Mouse (Mus musculus): ENCODE data around the gene Snx1. TPM values are rescaled to one million over a fixed set of nuclear protein-coding genes. Genes with fewer than 3 reads are reported as not detected.
A peak's percentile ranks its signal among the peaks of the same experiment; 100 is the strongest.

Gene Snx1
- polyA plus RNA-seq (2014; fragmentation: Nextera tagmentation; extraction: Ambion mirVana): 125 TPM in 2 replicates

GRCm38 (mm10) chr9:66126456-66127192 is at the start of gene Snx1, which contains the start of gene Ciao2a:
TSS of gene Snx1 (minus strand) at chr9:66126587.
TSS of gene Ciao2a (plus strand) at chr9:66126611.
- Histone ChIP-seq H3K9ac (replicated peaks; ENCODE audit: low read depth, low read length) (peak within 1 kb of the TSS; percentile 45), H3K9me3 (ENCODE audit: control insufficient read depth, low read depth, low read length) (no peaks in the 10 kb centered on the region)
- under 1% methylated on average over 34 of the region's 34 CpGs for WGBS

DNA sequence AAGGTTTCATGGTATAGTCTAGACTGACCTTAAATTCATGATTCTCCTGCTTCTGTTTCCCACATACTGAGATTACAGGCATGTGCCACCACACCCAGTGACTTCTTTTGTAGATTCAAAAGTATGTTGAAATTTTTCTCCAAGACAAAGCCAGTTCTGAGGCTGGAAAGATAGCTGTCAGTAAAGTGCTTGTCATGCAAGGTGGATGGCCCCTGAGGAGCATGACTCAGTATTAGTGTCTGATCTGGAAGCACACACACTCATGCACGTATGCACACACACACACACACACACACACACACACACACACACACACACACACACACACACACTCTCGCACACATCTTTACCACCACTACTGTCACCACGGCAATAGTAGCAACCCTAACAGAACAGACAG is 48.6 kb upstream of the Snx1 start:
- no peaks in the 10 kb centered on the region for H3K27me3 ChIP-seq (ENCODE audit: control insufficient read depth, insufficient read depth, low read length)
- H3K4me2 ChIP-seq (replicated peaks; ENCODE audit: low read depth, low read length): no peak overlapping the region
- no peak overlapping the region for H3K4me3 ChIP-seq (ENCODE audit: low read depth, low read length)
- ATAC-seq (ENCODE audit: insufficient number of reproducible peaks, insufficient read depth, low FRiP score, low read depth): no peak
- no peak overlapping the region for H3K9ac ChIP-seq (replicated peaks; ENCODE audit: low read depth, low read length)
- no peaks in the 10 kb centered on the region for H3K4me1 ChIP-seq (ENCODE audit: control insufficient read depth, insufficient read depth, low read length)
- 80% methylated on average over 3 of the region's 3 CpGs for WGBS
- H3K36me3 ChIP-seq (ENCODE audit: control insufficient read depth, insufficient read depth, low read length): no peaks in the 10 kb centered on the region
- H3K9me3 ChIP-seq (ENCODE audit: control insufficient read depth, low read depth, low read length): no peaks in the 10 kb centered on the region
- no peak overlapping the region for H3K27ac ChIP-seq (ENCODE audit: low read length)

More at GRCm38 (mm10) chr9:66126456-66127192, at the start of gene Snx1, which contains the start of gene Ciao2a:
- Histone ChIP-seq H3K4me3 (ENCODE audit: low read depth, low read length) (peak within 1 kb of the TSS; percentile 56), H3K36me3 (ENCODE audit: control insufficient read depth, insufficient read depth, low read length) (no peaks in the 10 kb centered on the region), H3K4me2 (replicated peaks; ENCODE audit: low read depth, low read length) (peak within 1 kb of the TSS; percentile 71), H3K27ac (ENCODE audit: low read length) (peak within 1 kb of the TSS; percentile 74), H3K27me3 (ENCODE audit: control insufficient read depth, insufficient read depth, low read length) (no peaks in the 10 kb centered on the region), H3K4me1 (ENCODE audit: control insufficient read depth, insufficient read depth, low read length) (peaks cover 7% of the 10 kb centered on the region; the same call in 1 of the 2 replicates)
- ATAC-seq (ENCODE audit: insufficient number of reproducible peaks, insufficient read depth, low FRiP score, low read depth): peak; percentile 85

DNA sequence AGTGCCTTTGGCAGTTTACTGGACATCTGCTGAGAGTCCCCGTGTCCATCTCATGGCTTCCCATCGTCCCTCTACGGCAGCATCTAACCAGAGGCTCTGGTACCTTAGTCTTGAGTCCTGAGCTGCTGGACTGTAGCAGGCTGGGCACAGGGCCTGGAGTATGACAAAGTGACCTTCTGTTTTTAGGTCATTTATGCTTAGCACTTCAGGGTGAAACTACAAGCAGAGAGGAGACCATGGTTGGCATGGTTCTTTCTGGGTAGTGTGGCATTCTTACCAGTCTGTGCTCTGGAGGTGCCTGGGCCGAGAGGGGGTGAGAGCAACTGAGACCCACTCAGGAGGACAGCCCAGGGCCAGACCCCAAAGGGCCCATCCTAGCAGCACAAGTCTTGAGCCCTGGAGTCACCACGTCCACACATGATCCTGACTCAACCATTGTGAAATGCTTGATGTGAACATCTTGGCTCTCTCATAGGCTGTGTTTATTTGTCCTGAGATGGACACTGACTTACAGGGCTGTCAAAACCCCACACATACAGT is 47.0 kb upstream of the Snx1 start:
- Histone ChIP-seq H3K9ac (replicated peaks; ENCODE audit: low read depth, low read length) (no peak overlapping the region), H3K4me2 (replicated peaks; ENCODE audit: low read depth, low read length) (no peak overlapping the region), H3K4me3 (ENCODE audit: low read depth, low read length) (no peak overlapping the region), H3K27ac (ENCODE audit: low read length) (no peak overlapping the region), H3K9me3 (ENCODE audit: control insufficient read depth, low read depth, low read length) (no peaks in the 10 kb centered on the region), H3K36me3 (ENCODE audit: control insufficient read depth, insufficient read depth, low read length) (no peaks in the 10 kb centered on the region), H3K27me3 (ENCODE audit: control insufficient read depth, insufficient read depth, low read length) (no peaks in the 10 kb centered on the region), H3K4me1 (ENCODE audit: control insufficient read depth, insufficient read depth, low read length) (no peaks in the 10 kb centered on the region)
- WGBS: 95% methylated on average over 5 of the region's 5 CpGs
- ATAC-seq (ENCODE audit: insufficient number of reproducible peaks, insufficient read depth, low FRiP score, low read depth): no peak

GRCm38 (mm10) chr9:66171275-66171921 is 45.0 kb upstream of the Snx1 start:
- ATAC-seq (ENCODE audit: insufficient number of reproducible peaks, insufficient read depth, low FRiP score, low read depth): no peak
- Histone ChIP-seq H3K27me3 (ENCODE audit: control insufficient read depth, insufficient read depth, low read length) (no peaks in the 10 kb centered on the region), H3K27ac (ENCODE audit: low read length) (no peak overlapping the region), H3K36me3 (ENCODE audit: control insufficient read depth, insufficient read depth, low read length) (no peaks in the 10 kb centered on the region), H3K9me3 (ENCODE audit: control insufficient read depth, low read depth, low read length) (no peaks in the 10 kb centered on the region), H3K4me3 (ENCODE audit: low read depth, low read length) (no peak overlapping the region), H3K9ac (replicated peaks; ENCODE audit: low read depth, low read length) (no peak overlapping the region), H3K4me1 (ENCODE audit: control insufficient read depth, insufficient read depth, low read length) (no peaks in the 10 kb centered on the region), H3K4me2 (replicated peaks; ENCODE audit: low read depth, low read length) (no peak overlapping the region)
- 70% methylated on average over 12 of the region's 12 CpGs for WGBS

DNA sequence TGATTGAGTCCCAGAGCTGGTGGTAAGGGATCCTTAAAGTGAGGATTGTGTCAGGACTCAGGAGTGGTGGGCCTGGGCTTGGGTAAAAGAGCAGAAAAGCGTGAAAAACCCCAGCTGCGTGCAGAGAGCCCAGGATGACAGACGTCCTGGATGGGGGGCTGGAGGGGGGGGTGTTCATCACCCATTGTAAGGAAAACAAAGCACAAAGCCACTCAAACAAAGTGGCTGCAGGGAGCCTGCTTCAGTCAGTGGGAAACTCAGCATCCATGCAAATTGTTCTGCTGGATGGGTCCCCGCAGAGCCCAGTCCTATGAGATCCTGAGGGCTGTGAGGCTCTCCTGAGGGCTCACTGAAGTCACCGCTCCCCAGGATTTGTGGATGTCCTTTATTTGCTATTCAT is 44.1 kb upstream of the Snx1 start:
- Histone ChIP-seq H3K27me3 (ENCODE audit: control insufficient read depth, insufficient read depth, low read length) (no peaks in the 10 kb centered on the region), H3K4me1 (ENCODE audit: control insufficient read depth, insufficient read depth, low read length) (no peaks in the 10 kb centered on the region), H3K9ac (replicated peaks; ENCODE audit: low read depth, low read length) (no peak overlapping the region), H3K27ac (ENCODE audit: low read length) (no peak overlapping the region), H3K9me3 (ENCODE audit: control insufficient read depth, low read depth, low read length) (no peaks in the 10 kb centered on the region), H3K36me3 (ENCODE audit: control insufficient read depth, insufficient read depth, low read length) (no peaks in the 10 kb centered on the region), H3K4me3 (ENCODE audit: low read depth, low read length) (no peak overlapping the region), H3K4me2 (replicated peaks; ENCODE audit: low read depth, low read length) (no peak overlapping the region)
- 48% methylated on average over 5 of the region's 5 CpGs for WGBS
- ATAC-seq (ENCODE audit: insufficient number of reproducible peaks, insufficient read depth, low FRiP score, low read depth): no peak

- Histone ChIP-seq H3K9ac (replicated peaks; ENCODE audit: low read depth, low read length) (no peak overlapping the region), H3K4me3 (ENCODE audit: low read depth, low read length) (no peak overlapping the region), H3K36me3 (ENCODE audit: control insufficient read depth, insufficient read depth, low read length) (no peaks in the 10 kb centered on the region), H3K27ac (ENCODE audit: low read length) (no peak overlapping the region), H3K27me3 (ENCODE audit: control insufficient read depth, insufficient read depth, low read length) (no peaks in the 10 kb centered on the region), H3K4me2 (replicated peaks; ENCODE audit: low read depth, low read length) (no peak overlapping the region), H3K9me3 (ENCODE audit: control insufficient read depth, low read depth, low read length) (no peaks in the 10 kb centered on the region), H3K4me1 (ENCODE audit: control insufficient read depth, insufficient read depth, low read length) (no peaks in the 10 kb centered on the region)
- no peak for ATAC-seq (ENCODE audit: insufficient number of reproducible peaks, insufficient read depth, low FRiP score, low read depth)
- WGBS: 17% methylated on average over 1 of the region's 1 CpGs
Measured at GRCm38 (mm10) chr9:66168233-66168632, 41.8 kb upstream of the Snx1 start.

- Histone ChIP-seq H3K27ac (ENCODE audit: low read length) (no peak overlapping the region), H3K4me2 (replicated peaks; ENCODE audit: low read depth, low read length) (no peak overlapping the region), H3K4me1 (ENCODE audit: control insufficient read depth, insufficient read depth, low read length) (no peaks in the 10 kb centered on the region), H3K4me3 (ENCODE audit: low read depth, low read length) (no peak overlapping the region), H3K27me3 (ENCODE audit: control insufficient read depth, insufficient read depth, low read length) (no peaks in the 10 kb centered on the region), H3K9ac (replicated peaks; ENCODE audit: low read depth, low read length) (no peak overlapping the region), H3K36me3 (ENCODE audit: control insufficient read depth, insufficient read depth, low read length) (no peaks in the 10 kb centered on the region), H3K9me3 (ENCODE audit: control insufficient read depth, low read depth, low read length) (no peaks in the 10 kb centered on the region)
- 82% methylated on average over 5 of the region's 5 CpGs for WGBS
- no peak for ATAC-seq (ENCODE audit: insufficient number of reproducible peaks, insufficient read depth, low FRiP score, low read depth)
Measured at GRCm38 (mm10) chr9:66167222-66167621, 40.8 kb upstream of the Snx1 start.

- WGBS: 89% methylated on average over 9 of the region's 9 CpGs
- Histone ChIP-seq H3K4me1 (ENCODE audit: control insufficient read depth, insufficient read depth, low read length) (no peaks in the 10 kb centered on the region), H3K36me3 (ENCODE audit: control insufficient read depth, insufficient read depth, low read length) (no peaks in the 10 kb centered on the region), H3K27ac (ENCODE audit: low read length) (no peak overlapping the region), H3K27me3 (ENCODE audit: control insufficient read depth, insufficient read depth, low read length) (no peaks in the 10 kb centered on the region), H3K9me3 (ENCODE audit: control insufficient read depth, low read depth, low read length) (no peaks in the 10 kb centered on the region), H3K9ac (replicated peaks; ENCODE audit: low read depth, low read length) (no peak overlapping the region), H3K4me2 (replicated peaks; ENCODE audit: low read depth, low read length) (no peak overlapping the region), H3K4me3 (ENCODE audit: low read depth, low read length) (no peak overlapping the region)
- ATAC-seq (ENCODE audit: insufficient number of reproducible peaks, insufficient read depth, low FRiP score, low read depth): no peak
Measured at GRCm38 (mm10) chr9:66162995-66163394, 36.6 kb upstream of the Snx1 start.
